Mouse (Mus musculus) stomach, embryonic 16.5 days (tissue): ENCODE measurements around the gene A730061H03Rik. TPM values are rescaled to one million over a fixed set of nuclear protein-coding genes. Genes with fewer than 3 reads are reported as not detected.

Source experiments
- ATAC-seq: fragments of 200-750 bp; cut with Nextera tagmentation; 2 replicates; pipeline ENCODE4 v1.8.0; 2017; ENCODE audit warnings: moderate number of reproducible peaks, moderate TSS enrichment; ENCODE audit not compliant: insufficient read depth, low FRiP score
- H3K27ac ChIP-seq: fragments of 300-500 bp; sonication (generic); 2 replicates; pipeline ENCODE4 v1.5.1; 2014; ENCODE audit warnings: low read length
- H3K27me3 ChIP-seq: fragments of 300-500 bp; sonication (generic); 2 replicates; pipeline ENCODE4 v1.6.1; 2014; ENCODE audit warnings: low read length, control low read depth, mixed read lengths; ENCODE audit not compliant: control insufficient read depth, insufficient read depth
- H3K36me3 ChIP-seq: fragments of 300-500 bp; sonication (generic); 2 replicates; pipeline ENCODE4 v1.6.1; 2014; ENCODE audit warnings: low read length; ENCODE audit not compliant: control insufficient read depth, insufficient read depth
- H3K4me1 ChIP-seq: fragments of 300-500 bp; sonication (generic); 2 replicates; pipeline ENCODE4 v1.6.1; 2014; ENCODE audit warnings: low read length, control low read depth, mixed read lengths; ENCODE audit not compliant: control insufficient read depth, insufficient read depth
- H3K4me2 ChIP-seq: fragments of 300-500 bp; sonication (generic); 2 replicates; pipeline ENCODE4 v1.6.1; 2014; ENCODE audit warnings: low read depth, low read length, mixed read lengths
- H3K4me3 ChIP-seq: fragments of 300-500 bp; sonication (generic); replicated peaks from 2 replicates; pipeline ENCODE4 v1.5.1; 2014; ENCODE audit warnings: mild to moderate bottlenecking, low read length
- H3K9ac ChIP-seq: fragments of 300-500 bp; sonication (generic); 2 replicates; pipeline ENCODE4 v1.6.1; 2014; ENCODE audit warnings: low read length
- H3K9me3 ChIP-seq: fragments of 300-500 bp; sonication (generic); replicated peaks from 2 replicates; pipeline ENCODE4 v1.6.1; 2016; ENCODE audit warnings: low read length, control low read depth; ENCODE audit not compliant: control insufficient read depth
- WGBS: fragments of 180-500 bp; shearing (Covaris S2); extraction: QIAGEN DNeasy Blood & Tissue Kit; methylation state at CpG from one replicate; pipeline ENCODE4 v1.1.7; 2014; 5-methylcytosine and 5-hydroxymethylcytosine counted together
- polyA plus RNA-seq: library from polyadenylated mRNA; unstranded; fragments of >200 nt; fragmentation: Nextera tagmentation; extraction: Ambion mirVana; gene quantifications from 2 replicates; pipeline ENCODE4 v1.2.1, GENCODE M21; 2015

The A730061H03Rik gene
- polyA plus RNA-seq, 1 experiment from 2014 or later: 1.2 TPM

DNA sequence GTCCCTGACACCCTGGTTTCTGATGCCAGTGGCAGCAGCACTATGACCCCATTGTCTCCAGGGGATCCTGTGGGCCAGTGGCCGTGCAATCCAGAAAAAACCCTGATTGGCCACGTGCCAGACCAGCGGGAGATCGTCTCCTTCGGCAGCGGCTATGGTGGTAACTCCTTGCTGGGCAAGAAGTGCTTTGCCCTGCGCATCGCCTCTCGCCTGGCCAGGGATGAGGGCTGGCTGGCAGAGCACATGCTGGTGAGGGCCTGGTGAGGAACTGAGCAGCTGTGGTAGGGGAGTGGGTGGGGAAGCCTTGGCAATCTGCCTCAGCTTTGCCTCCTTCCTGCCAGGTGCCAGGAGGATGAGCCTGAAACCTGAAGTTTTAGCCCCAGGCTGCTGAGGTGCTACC lies 15.9 kb downstream of the A730061H03Rik start:
- Histone ChIP-seq H3K36me3 (peaks cover 5% of the 10 kb centered on the region; the same call in 1 of the 2 replicates), H3K4me2 (no peak overlapping the region), H3K4me3 (no peak overlapping the region), H3K9ac (no peak overlapping the region), H3K27ac (no peak overlapping the region), H3K4me1 (peaks cover 14% of the 10 kb centered on the region), H3K9me3 (no peaks in the 10 kb centered on the region), H3K27me3 (no peaks in the 10 kb centered on the region)
- 72% methylated on average over 9 of the region's 9 CpGs for WGBS
- ATAC-seq: no peak

DNA sequence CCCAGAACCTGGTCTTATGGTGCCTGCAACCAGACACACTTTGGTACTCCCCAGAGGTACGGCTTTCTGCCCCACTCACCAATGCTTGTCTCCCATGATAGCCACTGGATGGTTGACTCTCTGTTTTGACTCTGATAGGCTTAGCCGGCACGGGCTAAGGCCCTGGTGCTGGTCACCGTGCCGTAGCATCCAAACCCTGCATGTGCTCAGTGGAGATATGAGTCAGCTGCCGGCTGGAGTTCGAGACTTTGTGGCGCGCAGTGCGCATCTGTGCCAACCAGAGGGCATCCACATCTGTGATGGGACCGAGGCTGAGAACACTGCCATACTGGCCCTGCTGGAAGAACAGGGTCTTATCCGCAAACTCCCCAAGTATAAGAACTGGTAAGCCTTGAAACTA lies 17.9 kb downstream of the A730061H03Rik start:
- Histone ChIP-seq H3K36me3 (no peaks in the 10 kb centered on the region; the same call in 1 of the 2 replicates), H3K4me2 (no peak overlapping the region), H3K27ac (no peak overlapping the region), H3K9me3 (no peaks in the 10 kb centered on the region), H3K4me3 (no peak overlapping the region), H3K27me3 (no peaks in the 10 kb centered on the region), H3K4me1 (peaks cover 14% of the 10 kb centered on the region), H3K9ac (no peak overlapping the region)
- 95% methylated on average over 12 of the region's 12 CpGs for WGBS
- no peak for ATAC-seq

DNA sequence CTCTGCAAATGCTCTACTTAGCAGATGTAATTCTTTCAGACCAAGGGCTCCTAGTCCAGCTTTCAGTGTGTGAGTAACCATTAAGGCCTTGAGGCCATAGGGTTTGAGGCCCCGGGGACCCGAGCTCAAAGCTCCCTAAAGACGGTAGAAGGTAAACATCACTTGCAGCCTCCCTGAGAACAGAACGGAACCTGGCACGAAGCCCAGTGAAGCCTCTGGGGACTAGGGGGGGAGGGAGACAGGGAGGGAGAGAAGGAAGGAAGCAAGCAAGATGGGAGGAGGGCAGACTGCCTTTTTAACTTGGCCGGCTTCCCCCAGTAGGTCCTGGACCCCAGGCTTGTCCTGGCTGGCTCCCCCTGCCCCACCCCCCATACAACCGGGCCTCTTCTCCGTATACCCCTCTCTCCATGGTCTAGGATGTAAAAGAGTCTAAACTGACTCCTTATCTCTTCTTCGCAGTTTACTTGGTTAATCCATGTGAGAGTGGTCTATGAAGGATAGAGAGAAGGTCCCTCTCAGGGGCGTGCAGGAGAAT lies 19.4 kb downstream of the A730061H03Rik start:
- Histone ChIP-seq H3K4me1 (peaks cover 14% of the 10 kb centered on the region), H3K4me2 (peak overlapping the region; percentile 53), H3K27ac (peak overlapping the region; percentile 91), H3K4me3 (peak overlapping the region; percentile 56), H3K27me3 (no peaks in the 10 kb centered on the region), H3K9ac (peak overlapping the region; percentile 76), H3K9me3 (no peaks in the 10 kb centered on the region), H3K36me3 (no peaks in the 10 kb centered on the region; the same call in 1 of the 2 replicates)
- 1% methylated on average over 10 of the region's 10 CpGs for WGBS
- ATAC-seq: peak; percentile 63

DNA sequence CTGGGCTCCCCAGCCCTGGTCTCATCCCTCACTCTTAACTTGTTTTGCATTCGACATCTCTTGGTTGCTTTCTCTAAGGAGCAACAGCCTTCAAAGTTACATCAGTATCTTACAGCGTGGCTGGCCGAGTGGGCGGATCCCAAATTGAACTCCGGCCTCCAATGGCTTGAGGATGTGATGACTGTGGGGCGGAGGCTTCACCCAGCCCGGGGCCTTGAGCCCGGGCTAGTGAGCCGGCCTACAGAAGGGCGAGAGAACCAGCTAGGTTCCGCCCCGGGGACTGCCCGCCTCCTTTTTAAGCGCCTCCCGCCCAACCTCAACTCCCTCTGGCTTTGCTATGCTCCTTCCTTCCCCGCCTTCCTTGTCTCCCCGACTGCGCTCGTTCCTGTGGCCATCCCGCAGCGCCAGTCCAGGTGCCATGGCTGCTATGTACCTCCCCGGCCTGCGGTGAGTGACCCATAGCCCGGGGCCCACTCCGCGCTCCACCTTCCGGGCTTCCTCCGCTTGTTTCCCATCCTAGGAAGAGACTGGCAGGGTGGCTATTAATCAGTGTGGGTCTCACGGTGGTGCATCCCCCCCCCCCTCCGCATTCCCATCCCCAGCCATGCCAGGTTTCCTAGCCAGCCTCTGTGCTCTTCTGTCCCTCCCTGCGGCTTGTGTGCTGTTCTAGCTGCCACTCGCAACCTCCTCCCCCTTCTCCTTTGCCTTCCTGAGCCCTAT lies 20.0 kb downstream of the A730061H03Rik start, which contains the start of gene Pck2:
Gene Pck2, plus strand, starts transcription at position 200 of the 720 bp plus-strand sequence.
- peak within 1 kb of the TSS; percentile 56 for H3K4me3 ChIP-seq
- peaks cover 14% of the 10 kb centered on the region for H3K4me1 ChIP-seq
- WGBS: under 1% methylated on average over 32 of the region's 32 CpGs
- ATAC-seq: peak; percentile 95
- peak within 1 kb of the TSS; percentile 53 for H3K4me2 ChIP-seq
- no peaks in the 10 kb centered on the region for H3K9me3 ChIP-seq
- peak within 1 kb of the TSS; percentile 91 for H3K27ac ChIP-seq
- no peaks in the 10 kb centered on the region; the same call in 1 of the 2 replicates for H3K36me3 ChIP-seq
- no peaks in the 10 kb centered on the region for H3K27me3 ChIP-seq
- peak within 1 kb of the TSS; percentile 76 for H3K9ac ChIP-seq

DNA sequence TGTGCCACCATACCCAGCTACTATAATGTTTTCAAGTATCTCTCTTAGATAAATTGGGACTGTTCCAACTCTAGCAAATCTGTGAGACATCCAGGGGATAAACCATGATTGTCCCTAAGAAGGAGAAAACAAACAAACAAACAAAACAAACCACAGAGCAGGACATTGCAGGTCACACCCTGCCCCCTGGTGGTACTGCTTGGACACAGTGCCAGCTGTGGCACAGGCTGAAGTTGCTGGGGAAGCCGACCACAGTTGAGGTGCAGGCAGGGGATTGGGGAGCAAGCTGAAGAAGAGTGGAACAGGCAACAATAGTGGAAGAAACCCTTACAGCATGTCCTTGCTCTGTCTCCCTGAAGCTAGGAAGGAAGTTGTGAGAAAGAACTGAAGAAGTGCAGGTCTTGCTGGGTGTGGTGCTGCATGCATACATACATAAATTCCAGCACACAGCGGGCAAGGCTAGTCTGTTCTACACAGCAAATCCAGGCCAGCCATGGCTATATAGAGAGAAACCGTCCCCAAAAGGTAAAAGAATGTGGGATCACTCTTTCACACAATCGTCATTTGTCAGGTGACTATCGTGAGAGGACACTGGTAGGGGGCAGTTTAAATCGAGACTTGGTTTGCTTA lies 24.0 kb downstream of the A730061H03Rik start:
- no peak overlapping the region for H3K4me2 ChIP-seq
- H3K4me1 ChIP-seq: peaks cover 9% of the 10 kb centered on the region
- H3K27ac ChIP-seq: no peak overlapping the region
- ATAC-seq: no peak
- no peaks in the 10 kb centered on the region for H3K9me3 ChIP-seq
- no peak overlapping the region for H3K9ac ChIP-seq
- 41% methylated on average over 6 of the region's 6 CpGs for WGBS
- no peak overlapping the region for H3K4me3 ChIP-seq
- H3K36me3 ChIP-seq: no peaks in the 10 kb centered on the region
- H3K27me3 ChIP-seq: no peaks in the 10 kb centered on the region

DNA sequence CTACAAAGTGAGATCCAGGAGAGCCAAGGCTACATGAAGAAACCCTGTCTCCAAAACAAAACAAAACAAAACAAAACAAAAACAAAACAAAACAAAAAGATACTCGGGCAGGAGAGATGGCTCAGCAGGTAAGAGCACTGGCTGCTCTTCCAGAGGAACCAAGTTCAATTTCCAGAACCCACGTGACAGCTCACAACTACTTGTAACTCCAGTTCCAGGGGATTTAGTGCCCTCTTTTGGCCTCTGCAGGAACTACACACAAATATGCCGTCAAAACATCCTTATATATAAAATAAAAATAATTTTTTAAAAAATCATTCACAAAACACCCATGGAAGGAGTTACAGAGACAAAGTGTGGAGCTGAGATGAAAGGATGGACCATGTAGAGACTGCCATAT lies 32.3 kb downstream of the A730061H03Rik start:
- Histone ChIP-seq H3K4me1 (no peaks in the 10 kb centered on the region), H3K27ac (no peak overlapping the region), H3K4me3 (no peak overlapping the region), H3K4me2 (no peak overlapping the region), H3K9ac (no peak overlapping the region), H3K36me3 (no peaks in the 10 kb centered on the region), H3K9me3 (no peaks in the 10 kb centered on the region), H3K27me3 (no peaks in the 10 kb centered on the region)
- 22% methylated on average over 3 of the region's 3 CpGs for WGBS
- ATAC-seq: no peak

DNA sequence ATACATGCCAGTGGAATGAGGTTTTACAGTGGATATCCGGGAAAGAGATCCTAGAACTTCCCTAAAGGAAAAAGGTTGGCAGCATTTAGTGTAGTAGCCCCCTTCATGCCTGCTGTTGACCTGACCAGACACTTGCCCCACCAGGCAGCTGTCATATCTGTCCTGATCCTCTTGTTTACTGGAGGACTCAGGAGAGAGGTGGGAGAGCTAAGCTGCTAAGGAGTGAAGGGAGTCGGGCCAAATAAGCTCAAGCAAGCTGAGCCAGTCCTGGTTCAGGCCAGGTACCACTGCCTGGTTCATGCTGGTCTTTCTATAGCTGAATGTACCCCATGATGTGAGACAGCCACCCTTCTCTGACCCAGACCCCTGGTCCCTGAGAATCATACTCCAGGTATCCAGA lies 33.5 kb downstream of the A730061H03Rik start:
- 60% methylated on average over 2 of the region's 2 CpGs for WGBS
- H3K9me3 ChIP-seq: no peaks in the 10 kb centered on the region
- no peak overlapping the region for H3K4me3 ChIP-seq
- ATAC-seq: no peak
- no peak overlapping the region for H3K9ac ChIP-seq
- no peak overlapping the region for H3K4me2 ChIP-seq
- H3K27ac ChIP-seq: no peak overlapping the region
- no peaks in the 10 kb centered on the region for H3K4me1 ChIP-seq
- no peaks in the 10 kb centered on the region for H3K36me3 ChIP-seq
- peaks cover 7% of the 10 kb centered on the region; the same call in 1 of the 2 replicates for H3K27me3 ChIP-seq

DNA sequence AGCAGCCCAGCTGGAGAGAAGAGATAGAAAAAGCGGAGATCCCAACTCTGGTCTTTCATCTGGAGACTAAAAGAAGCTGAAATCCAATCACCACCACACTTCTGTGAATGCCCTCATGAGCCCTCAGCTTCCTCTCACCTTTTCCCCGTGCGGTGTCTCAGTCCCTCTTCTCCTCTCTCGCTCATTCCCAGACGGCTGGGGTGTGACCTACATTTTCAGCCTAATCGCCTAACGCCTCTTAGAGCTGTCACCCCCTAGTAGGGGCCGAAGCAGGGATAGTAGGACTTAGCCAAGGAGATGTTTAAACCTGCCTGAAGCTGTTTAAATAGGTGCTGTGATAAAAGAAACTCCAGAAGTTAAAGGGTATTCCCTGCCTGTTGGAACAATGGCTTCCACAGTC lies 35.4 kb downstream of the A730061H03Rik start, which contains the start of gene Nrl:
Gene Nrl, minus strand, starts transcription at position 197 of the 400 bp plus-strand sequence.
- Histone ChIP-seq H3K4me1 (no peaks in the 10 kb centered on the region), H3K9me3 (no peaks in the 10 kb centered on the region), H3K27ac (no peak within 1 kb of the TSS), H3K9ac (no peak within 1 kb of the TSS), H3K4me3 (no peak within 1 kb of the TSS), H3K36me3 (no peaks in the 10 kb centered on the region), H3K27me3 (peaks cover 19% of the 10 kb centered on the region), H3K4me2 (no peak within 1 kb of the TSS)
- ATAC-seq: no peak
- WGBS: 21% methylated on average over 8 of the region's 8 CpGs

DNA sequence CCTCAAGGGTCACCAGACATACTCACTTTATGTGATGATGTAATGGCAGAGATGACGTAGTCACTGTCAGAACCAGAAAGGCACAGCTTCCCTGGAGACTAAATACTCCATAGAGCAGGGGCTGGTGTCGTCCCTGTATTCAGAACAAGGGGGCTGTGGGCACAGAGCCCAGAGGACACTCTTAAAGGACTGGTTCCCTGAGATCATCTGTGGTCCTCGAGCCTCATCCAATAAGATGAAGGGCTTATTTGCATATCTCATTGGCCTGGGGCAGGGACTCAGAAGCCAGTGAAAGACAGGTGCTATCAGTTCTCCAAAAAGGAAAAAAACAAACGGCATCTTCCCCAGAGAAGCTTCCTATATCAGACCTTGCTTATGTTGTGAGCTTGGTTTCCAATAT lies 36.1 kb downstream of the A730061H03Rik start:
- WGBS: 47% methylated on average over 4 of the region's 4 CpGs
- H3K36me3 ChIP-seq: no peaks in the 10 kb centered on the region
- no peaks in the 10 kb centered on the region for H3K9me3 ChIP-seq
- no peak for ATAC-seq
- H3K9ac ChIP-seq: no peak overlapping the region
- no peak overlapping the region for H3K4me3 ChIP-seq
- no peak overlapping the region for H3K27ac ChIP-seq
- no peak overlapping the region for H3K4me2 ChIP-seq
- H3K4me1 ChIP-seq: no peaks in the 10 kb centered on the region
- peaks cover 19% of the 10 kb centered on the region for H3K27me3 ChIP-seq
